8 mouse cellular contexts compared by ENCODE assay signal in genomic region chr15:36855550-36856131, GRCm38 (mm10).
DNase-seq lines count a peak whose midpoint lies in the region; ATAC-seq lines count a peak whose summit lies in the region.

No protein-coding gene starts in this region.

- H3K9me3 ChIP-seq in kidney, embryonic 16.5 days (ENCODE audit: low read length): no peaks in the 10 kb centered on the region

- no peak overlapping the region for H3K9ac ChIP-seq in kidney, embryonic 16.5 days (replicated peaks; ENCODE audit: low read length)

- H3K4me1 ChIP-seq in kidney, embryonic 16.5 days (ENCODE audit: insufficient read depth, low read length): 0 out of 2 replicates have a peak, but pooled peaks cover 7% of the 10 kb centered on the region

- no peaks in the 10 kb centered on the region for H3K36me3 ChIP-seq in kidney, embryonic 16.5 days (ENCODE audit: insufficient read depth, low read length)

- peak; percentile 51; the same call in 1 of the 2 replicates for ATAC-seq in kidney, embryonic 16.5 days (ENCODE audit: low FRiP score, low TSS enrichment)

- H3K27me3 ChIP-seq in kidney, embryonic 16.5 days (ENCODE audit: insufficient read depth, low read length): no peaks in the 10 kb centered on the region

- H3K27ac ChIP-seq in kidney, embryonic 16.5 days (ENCODE audit: low read length): no peak overlapping the region

- H3K4me2 ChIP-seq in kidney, embryonic 16.5 days (replicated peaks; ENCODE audit: low read depth, low read length): no peak overlapping the region

- 68% methylated on average over 7 of the region's 7 CpGs for WGBS in kidney, embryonic 16.5 days

- no peak for DNase-seq in kidney, adult 9 months
- DNase-seq in T-cell, adult 2 months (ENCODE audit: low spot score): peak; percentile 68
- peak; percentile 40 for DNase-seq in cerebellum, adult 9-11 months
- peak; percentile 78 for DNase-seq in heart, postnatal 4 days
- DNase-seq in thymus, postnatal 25 days: peak; percentile 26
- no peak for DNase-seq in frontal cortex, postnatal 25 days (ENCODE audit: low spot score in 2 of 2)
- no peak for DNase-seq in layer of hippocampus, postnatal 10 days (ENCODE audit: low spot score in 2 of 2)

- H3K4me3 ChIP-seq in kidney, embryonic 16.5 days (ENCODE audit: low read length): no peak overlapping the region

Comparison
In these comparisons a context has a peak if more than half of its experiments do, and no peak if none do; other contexts are left out.
1. DNase-seq: peak in T-cell, adult 2 months (single experiment), cerebellum, adult 9-11 months (single experiment), heart, postnatal 4 days (single experiment) and thymus, postnatal 25 days (single experiment); none in kidney, adult 9 months (single experiment), frontal cortex, postnatal 25 days (0 of 2) and layer of hippocampus, postnatal 10 days (0 of 2).